Mouse (Mus musculus): Measurements from ENCODE around the gene Pde5a. TPM values are rescaled to one million over a fixed set of nuclear protein-coding genes. Genes with fewer than 3 reads are reported as not detected.

The Pde5a gene
- polyA plus RNA-seq (2012; rRNA removed), result 24.4 and 35.5 TPM in 2 replicates

DNA sequence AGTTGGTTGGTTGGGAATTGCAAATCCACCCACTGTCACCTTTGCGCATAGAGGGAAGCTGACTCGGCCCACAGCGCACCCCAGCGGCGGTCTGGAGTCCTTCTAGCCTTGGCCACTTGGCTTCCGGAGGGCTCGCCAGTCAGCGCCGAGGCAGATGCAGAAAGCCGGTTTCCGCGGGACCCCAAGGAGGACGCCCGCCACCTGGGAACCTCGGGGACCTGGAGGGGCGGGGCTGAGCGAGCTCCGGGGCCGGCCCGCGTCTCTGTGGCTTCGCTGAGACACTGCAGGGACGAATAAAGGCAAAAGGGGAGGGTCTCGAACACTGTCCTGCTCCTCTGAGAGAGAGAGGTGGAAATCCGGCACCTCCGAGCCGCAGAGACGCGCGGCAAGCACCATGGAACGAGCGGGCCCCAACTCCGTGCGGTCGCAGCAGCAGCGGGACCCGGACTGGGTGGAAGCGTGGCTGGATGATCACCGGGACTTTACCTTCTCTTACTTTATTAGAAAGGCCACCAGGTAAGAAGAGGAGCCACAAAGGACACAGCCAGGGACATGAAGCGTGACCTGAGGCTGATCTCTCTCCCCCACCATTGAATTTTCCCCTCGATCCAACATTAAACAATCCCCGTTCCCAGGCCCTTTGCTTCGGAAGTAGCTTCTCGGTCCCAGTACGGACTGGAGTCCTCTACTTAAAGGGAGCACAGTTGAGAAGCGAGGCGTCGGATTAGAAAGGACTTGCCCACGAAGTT is at the start of gene Pde5a:
Pde5a (plus strand) TSS at position 96 of the 749 bp plus-strand sequence.
- TF ChIP-seq CTCF (IDR thresholded peaks at IDR 0.05; ENCODE audit: insufficient read depth, low read length) (peak; percentile 78), POLR2A (IDR thresholded peaks at IDR 0.05; ENCODE audit: borderline replicate concordance, extremely low read depth, low read depth, low read length) (0 out of 2 replicates have a peak, but pooled peaks have one; percentile 5)
- WGBS, result under 1% methylated on average over 49 of the region's 49 CpGs
- DNase-seq, result peak; percentile 83
- Histone ChIP-seq H3K4me3 (replicated peaks; ENCODE audit: extremely low read depth, low read depth, low read length) (peak within 1 kb of the TSS; percentile 78), H3K4me1 (ENCODE audit: control insufficient read depth, insufficient read depth, low read length) (no peaks in the 10 kb centered on the region)

DNA sequence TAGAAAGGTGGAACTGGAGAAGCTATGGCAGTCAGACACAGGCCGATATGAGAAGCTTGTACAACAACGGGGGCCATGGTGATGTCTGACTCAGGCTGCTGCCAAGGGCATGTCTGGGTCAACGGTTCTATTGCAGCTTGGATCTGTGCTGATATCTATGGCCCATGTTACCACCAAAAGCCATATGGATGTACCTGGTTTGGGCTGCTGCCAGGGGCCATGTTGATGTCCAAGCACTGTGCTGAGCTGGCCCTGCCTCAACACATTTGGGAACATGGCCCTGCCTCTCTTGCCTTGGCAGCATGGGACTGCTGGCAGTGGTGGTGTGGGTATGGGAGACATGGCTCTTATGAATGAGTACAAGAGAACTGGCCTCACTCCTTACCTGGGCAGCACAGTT is 47.9 kb upstream of the Pde5a start:
- peaks cover 3% of the 10 kb centered on the region; the same call in 1 of the 2 replicates for H3K4me1 ChIP-seq (ENCODE audit: control insufficient read depth, insufficient read depth, low read length)
- TF ChIP-seq CTCF (IDR thresholded peaks at IDR 0.05; ENCODE audit: insufficient read depth, low read length), result no peak
- TF ChIP-seq POLR2A (IDR thresholded peaks at IDR 0.05; ENCODE audit: borderline replicate concordance, extremely low read depth, low read depth, low read length), result no peak
- DNase-seq, result no peak
- no peak overlapping the region for H3K4me3 ChIP-seq (replicated peaks; ENCODE audit: extremely low read depth, low read depth, low read length)
- 94% methylated on average over 3 of the region's 3 CpGs for WGBS

DNA sequence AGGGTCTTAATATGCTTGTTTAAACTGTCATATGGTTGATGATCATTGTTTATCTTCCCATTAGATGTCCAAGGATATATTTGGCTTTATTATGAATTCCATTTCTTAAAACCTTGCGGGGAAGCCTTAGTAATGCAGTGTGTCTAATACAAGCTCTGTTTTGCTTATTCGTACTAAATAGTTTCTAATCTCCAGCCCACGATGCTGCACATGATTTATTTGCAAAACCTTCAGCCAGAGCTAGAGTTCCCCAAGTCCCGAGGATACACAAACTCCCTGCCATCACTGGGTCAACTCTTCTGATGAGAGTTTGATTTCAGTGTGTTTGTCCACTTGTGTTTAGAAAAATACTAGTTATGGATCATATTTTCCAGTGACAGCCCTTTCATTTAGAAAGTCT is 46.4 kb upstream of the Pde5a start:
- no peak for TF ChIP-seq CTCF (IDR thresholded peaks at IDR 0.05; ENCODE audit: insufficient read depth, low read length)
- no peak for TF ChIP-seq POLR2A (IDR thresholded peaks at IDR 0.05; ENCODE audit: borderline replicate concordance, extremely low read depth, low read depth, low read length)
- Histone ChIP-seq H3K4me3 (replicated peaks; ENCODE audit: extremely low read depth, low read depth, low read length) (no peak overlapping the region), H3K4me1 (ENCODE audit: control insufficient read depth, insufficient read depth, low read length) (peaks cover 3% of the 10 kb centered on the region; the same call in 1 of the 2 replicates)
- WGBS, result 47% methylated on average over 4 of the region's 4 CpGs
- DNase-seq, result no peak

DNA sequence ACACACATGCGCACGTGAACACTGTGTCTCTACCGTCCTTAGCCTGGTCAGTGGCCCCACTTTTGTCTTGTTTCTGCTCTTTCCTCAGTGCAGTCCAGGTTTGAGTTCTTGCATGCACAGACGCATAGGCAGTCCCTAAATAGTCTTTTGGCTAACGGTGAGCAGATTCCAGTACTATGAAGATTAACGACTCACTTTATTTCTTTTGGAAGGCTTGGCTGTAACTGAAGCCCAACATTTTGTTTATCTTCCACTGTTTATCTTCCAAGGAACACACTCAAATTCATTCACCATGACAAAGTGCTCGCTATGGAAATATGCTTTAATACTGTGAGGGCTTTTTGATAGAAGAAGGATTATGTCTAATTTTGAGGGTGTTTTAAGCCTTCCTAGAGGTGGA is 43.9 kb upstream of the Pde5a start:
- WGBS, result 37% methylated on average over 7 of the region's 7 CpGs
- no peak overlapping the region for H3K4me3 ChIP-seq (replicated peaks; ENCODE audit: extremely low read depth, low read depth, low read length)
- DNase-seq, result no peak
- peaks cover 3% of the 10 kb centered on the region; the same call in 1 of the 2 replicates for H3K4me1 ChIP-seq (ENCODE audit: control insufficient read depth, insufficient read depth, low read length)
- TF ChIP-seq CTCF (IDR thresholded peaks at IDR 0.05; ENCODE audit: insufficient read depth, low read length), result no peak

DNA sequence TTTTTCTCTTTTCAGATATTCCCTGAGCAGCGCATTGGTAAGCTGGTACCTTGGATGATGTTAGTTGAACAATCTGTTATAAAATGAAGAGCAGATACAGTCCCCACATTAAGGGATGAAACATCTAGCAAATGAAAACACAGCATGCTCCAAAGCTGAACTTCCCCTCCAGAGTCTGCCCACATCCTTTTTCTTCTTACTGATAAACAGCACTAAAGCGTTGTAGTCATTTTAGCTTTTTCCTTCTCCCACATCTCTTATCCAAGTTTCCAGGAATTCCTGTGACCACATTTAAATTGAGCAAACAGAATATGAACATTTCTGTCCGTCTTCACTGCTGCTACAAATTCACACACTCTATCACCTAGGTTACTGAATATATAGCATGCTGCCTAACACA is 35.7 kb upstream of the Pde5a start:
- H3K4me1 ChIP-seq (ENCODE audit: control insufficient read depth, insufficient read depth, low read length), result peaks cover 2% of the 10 kb centered on the region; the same call in 1 of the 2 replicates
- no peak overlapping the region for H3K4me3 ChIP-seq (replicated peaks; ENCODE audit: extremely low read depth, low read depth, low read length)
- DNase-seq, result no peak
- TF ChIP-seq POLR2A (IDR thresholded peaks at IDR 0.05; ENCODE audit: borderline replicate concordance, extremely low read depth, low read depth, low read length), result no peak
- no peak for TF ChIP-seq CTCF (IDR thresholded peaks at IDR 0.05; ENCODE audit: insufficient read depth, low read length)
- 65% methylated on average over 3 of the region's 3 CpGs for WGBS

DNA sequence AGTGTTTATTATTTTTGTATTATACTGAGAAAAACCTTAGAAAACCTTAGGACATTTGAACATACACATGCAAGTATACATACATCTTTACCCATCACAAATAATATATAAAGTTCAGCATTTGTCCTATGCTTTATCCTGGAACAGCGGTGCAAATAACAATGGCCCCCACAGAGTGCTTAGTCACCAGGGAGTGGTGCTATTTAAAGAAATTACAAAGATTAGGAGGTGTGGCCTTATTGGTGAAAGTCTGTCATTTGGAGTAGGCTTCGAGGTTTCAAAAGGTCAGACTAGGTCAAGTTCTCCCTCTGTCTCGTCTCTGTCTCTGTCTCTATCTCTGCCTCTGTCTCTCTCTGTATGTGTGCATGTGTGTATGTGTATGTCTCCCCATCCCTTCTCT is 32.9 kb upstream of the Pde5a start:
- H3K4me1 ChIP-seq (ENCODE audit: control insufficient read depth, insufficient read depth, low read length), result peaks cover 2% of the 10 kb centered on the region; the same call in 1 of the 2 replicates
- 41% methylated on average over 3 of the region's 3 CpGs for WGBS
- TF ChIP-seq POLR2A (IDR thresholded peaks at IDR 0.05; ENCODE audit: borderline replicate concordance, extremely low read depth, low read depth, low read length) (no peak), CTCF (IDR thresholded peaks at IDR 0.05; ENCODE audit: insufficient read depth, low read length) (no peak)

DNA sequence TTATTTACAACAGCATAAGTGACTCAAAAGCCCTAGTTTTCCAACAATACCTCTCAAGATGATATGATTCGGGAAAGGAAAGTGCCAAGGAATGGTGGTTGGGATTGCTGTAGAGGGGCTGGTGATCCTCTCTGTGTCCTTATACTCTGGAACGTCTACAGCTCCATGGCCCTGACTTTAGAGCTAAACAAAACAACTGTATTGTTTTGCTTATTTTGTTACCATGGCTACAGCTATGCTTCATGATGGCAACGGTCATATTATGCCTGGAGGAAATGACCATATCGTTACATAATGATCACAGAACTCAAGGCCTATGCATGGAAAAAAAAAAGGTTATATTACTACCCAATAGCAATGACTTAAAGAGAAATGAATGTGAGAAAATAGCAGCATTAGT is 32.1 kb upstream of the Pde5a start:
- Histone ChIP-seq H3K4me1 (ENCODE audit: control insufficient read depth, insufficient read depth, low read length) (peaks cover 2% of the 10 kb centered on the region; the same call in 1 of the 2 replicates), H3K4me3 (replicated peaks; ENCODE audit: extremely low read depth, low read depth, low read length) (no peak overlapping the region)
- 42% methylated on average over 4 of the region's 4 CpGs for WGBS
- DNase-seq, result no peak
- TF ChIP-seq POLR2A (IDR thresholded peaks at IDR 0.05; ENCODE audit: borderline replicate concordance, extremely low read depth, low read depth, low read length), result no peak
- TF ChIP-seq CTCF (IDR thresholded peaks at IDR 0.05; ENCODE audit: insufficient read depth, low read length), result no peak

More for the DNA sequence above, 32.9 kb upstream of the Pde5a start:
- H3K4me3 ChIP-seq (replicated peaks; ENCODE audit: extremely low read depth, low read depth, low read length), result no peak overlapping the region
- no peak for DNase-seq

DNA sequence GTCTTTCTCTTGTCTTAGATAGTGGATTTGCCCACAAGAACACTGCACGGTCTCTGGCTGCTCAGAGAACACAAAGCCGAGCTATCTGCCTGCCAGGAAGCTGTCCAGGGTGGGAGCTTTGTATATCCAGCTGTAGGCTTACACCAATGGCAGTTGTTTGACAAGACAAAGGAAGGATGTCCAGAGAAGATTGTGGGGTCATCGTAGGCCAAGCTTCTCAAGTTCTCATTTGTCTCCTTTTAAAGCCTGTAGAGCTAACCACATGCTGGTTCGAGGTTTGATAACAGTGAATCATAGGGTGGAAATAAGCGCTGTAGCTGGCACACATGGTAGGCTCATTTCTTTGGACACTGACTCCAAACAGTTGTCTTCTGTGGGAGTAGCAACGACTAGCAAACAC is 24.5 kb upstream of the Pde5a start:
- DNase-seq, result peak; percentile 31
- 26% methylated on average over 6 of the region's 6 CpGs for WGBS
- Histone ChIP-seq H3K4me3 (replicated peaks; ENCODE audit: extremely low read depth, low read depth, low read length) (no peak overlapping the region), H3K4me1 (ENCODE audit: control insufficient read depth, insufficient read depth, low read length) (peaks cover 4% of the 10 kb centered on the region; the same call in 1 of the 2 replicates)
- TF ChIP-seq CTCF (IDR thresholded peaks at IDR 0.05; ENCODE audit: insufficient read depth, low read length), result no peak
- TF ChIP-seq POLR2A (IDR thresholded peaks at IDR 0.05; ENCODE audit: borderline replicate concordance, extremely low read depth, low read depth, low read length), result peak; percentile 46; the same call in 1 of the 2 replicates

DNA sequence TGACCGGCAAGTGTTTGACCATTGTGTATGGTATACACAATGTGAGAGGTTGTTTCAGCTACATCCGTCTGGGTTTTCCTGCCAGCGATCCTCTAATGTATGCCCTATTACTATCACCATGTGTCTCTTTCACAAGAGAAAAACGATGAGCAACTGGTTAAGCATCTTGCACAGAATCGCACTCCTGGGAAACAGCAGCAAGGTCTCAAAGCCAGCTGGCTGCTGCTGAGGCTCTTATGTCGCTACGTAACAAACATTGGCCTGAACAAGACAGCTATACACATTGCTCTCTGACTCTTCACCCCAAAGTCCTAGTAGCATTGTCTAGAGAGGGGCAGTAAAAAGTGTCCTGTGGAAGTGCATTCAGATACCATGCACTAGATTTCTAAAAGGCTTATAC is 23.5 kb upstream of the Pde5a start:
- no peak for DNase-seq
- TF ChIP-seq CTCF (IDR thresholded peaks at IDR 0.05; ENCODE audit: insufficient read depth, low read length) (no peak), POLR2A (IDR thresholded peaks at IDR 0.05; ENCODE audit: borderline replicate concordance, extremely low read depth, low read depth, low read length) (no peak)
- 73% methylated on average over 7 of the region's 7 CpGs for WGBS
- Histone ChIP-seq H3K4me3 (replicated peaks; ENCODE audit: extremely low read depth, low read depth, low read length) (no peak overlapping the region), H3K4me1 (ENCODE audit: control insufficient read depth, insufficient read depth, low read length) (peaks cover 4% of the 10 kb centered on the region)

DNA sequence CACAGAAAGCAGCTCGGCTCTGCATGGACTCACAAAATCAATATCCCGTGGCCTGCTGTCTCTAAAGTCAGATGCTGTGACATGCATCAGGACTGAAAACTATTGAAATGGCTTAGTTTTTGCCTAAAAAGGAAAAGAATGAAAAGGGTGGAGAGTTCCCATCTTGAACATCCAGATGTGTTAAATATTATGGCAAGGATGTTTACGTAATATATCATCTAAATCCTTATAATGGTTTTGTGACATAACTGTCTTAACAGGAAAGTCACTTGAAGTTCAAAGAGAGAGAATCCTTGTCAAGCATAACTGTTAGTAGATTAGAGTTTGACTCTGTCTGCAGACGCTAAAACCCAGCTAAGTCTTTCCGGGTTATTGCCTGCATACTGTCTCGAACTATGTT is 20.3 kb upstream of the Pde5a start:
- 60% methylated on average over 6 of the region's 6 CpGs for WGBS
- H3K4me3 ChIP-seq (replicated peaks; ENCODE audit: extremely low read depth, low read depth, low read length), result no peak overlapping the region
- no peak for DNase-seq
- peaks cover 2% of the 10 kb centered on the region for H3K4me1 ChIP-seq (ENCODE audit: control insufficient read depth, insufficient read depth, low read length)
- TF ChIP-seq POLR2A (IDR thresholded peaks at IDR 0.05; ENCODE audit: borderline replicate concordance, extremely low read depth, low read depth, low read length) (no peak), CTCF (IDR thresholded peaks at IDR 0.05; ENCODE audit: insufficient read depth, low read length) (no peak)

All from lung, adult 2 months (tissue).